Mouse (Mus musculus) cortical plate, adult 2 months (tissue): ENCODE results near the gene Armc5. TPM values are rescaled to one million over a fixed set of nuclear protein-coding genes. Genes with fewer than 3 reads are reported as not detected.

Experiments used
- H3K27ac ChIP-seq: fragments of 200-500 bp; 2 replicates; pipeline ENCODE4 v1.5.1; 2012; ENCODE audit warnings: low read length, control low read depth, inconsistent platforms; ENCODE audit not compliant: insufficient read depth
- H3K4me1 ChIP-seq: fragments of 200-500 bp; 2 replicates; pipeline ENCODE4 v1.6.1; 2011; ENCODE audit warnings: low read length; ENCODE audit not compliant: control insufficient read depth, insufficient read depth
- H3K4me3 ChIP-seq: fragments of 200-500 bp; 2 replicates; pipeline ENCODE4 v1.5.1; 2011; ENCODE audit warnings: mild to moderate bottlenecking, low read length, control low read depth; ENCODE audit not compliant: insufficient read depth
- CTCF ChIP-seq: fragments of 200-500 bp; IDR thresholded peaks from 2 replicates; pipeline ENCODE4 v1.5.1; 2011; ENCODE audit warnings: mild to moderate bottlenecking, control low read depth, low read length; ENCODE audit not compliant: insufficient read depth; ENCODE audit errors: extremely low read depth
- POLR2A ChIP-seq: fragments of 200-500 bp; IDR thresholded peaks from 2 replicates; pipeline ENCODE4 v1.6.1; 2011; ENCODE audit warnings: mild to moderate bottlenecking, low read length, control low read depth; ENCODE audit not compliant: insufficient read depth; ENCODE audit errors: extremely low read depth
- polyA plus RNA-seq: library from polyadenylated mRNA; depleted of rRNA; stranded (reverse); fragments of >200 nt; gene quantifications from 2 replicates; pipeline ENCODE4 v1.2.3, GENCODE M21; 2012; rRNA removed

Armc5 gene
- polyA plus RNA-seq, 1 experiment, result 13.0 TPM

GRCm38 (mm10) chr7:128285060-128285459 lies 47.9 kb downstream of the Armc5 start:
- H3K27ac ChIP-seq, result no peak overlapping the region
- TF ChIP-seq CTCF, result no peak
- no peak for TF ChIP-seq POLR2A
- no peaks in the 10 kb centered on the region for H3K4me1 ChIP-seq

GRCm38 (mm10) chr7:128288923-128289544 lies 51.9 kb downstream of the Armc5 start:
- 0 out of 2 replicates have a peak, but pooled peaks have one; percentile 0 for TF ChIP-seq CTCF
- no peak for TF ChIP-seq POLR2A

More at GRCm38 (mm10) chr7:128285060-128285459, 47.9 kb downstream of the Armc5 start:
- no peak overlapping the region for H3K4me3 ChIP-seq

More at GRCm38 (mm10) chr7:128288923-128289544, 51.9 kb downstream of the Armc5 start:
- no peaks in the 10 kb centered on the region for H3K4me1 ChIP-seq
- no peak overlapping the region for H3K27ac ChIP-seq
- no peak overlapping the region for H3K4me3 ChIP-seq

Other genes with a start within 250 kb of the Armc5 start
- 8.9 and 10.6 TPM in 2 replicates for gene Pycard, start 243.5 kb upstream of the Armc5 start, polyA plus RNA-seq
- gene Trim72, start 233.4 kb upstream of the Armc5 start, polyA plus RNA-seq, result 1.6 and 1.7 TPM in 2 replicates
- 15.2 and 15.4 TPM in 2 replicates for gene Itgam, start 174.7 kb upstream of the Armc5 start, polyA plus RNA-seq
- gene Gm49368, start 174.7 kb upstream of the Armc5 start, polyA plus RNA-seq, result 0.02 and 0.10 TPM in 2 replicates
- 0.21 and 0.23 TPM in 2 replicates for gene Itgax, start 107.8 kb upstream of the Armc5 start, polyA plus RNA-seq
- 0.67 and 0.87 TPM in 2 replicates for gene Itgad, start 83.0 kb upstream of the Armc5 start, polyA plus RNA-seq
- gene Cox6a2, start 31.0 kb upstream of the Armc5 start, polyA plus RNA-seq, result 29.5 and 36.4 TPM in 2 replicates
- 1.9 and 2.4 TPM in 2 replicates for gene 9130023H24Rik, start 689 bp downstream of the Armc5 start, polyA plus RNA-seq
- gene Tgfb1i1, start 9.5 kb downstream of the Armc5 start, polyA plus RNA-seq, result 16.4 and 17.6 TPM in 2 replicates
- gene Slc5a2, start 28.3 kb downstream of the Armc5 start, polyA plus RNA-seq, result not detected in 2 replicates
- 30.9 and 31.8 TPM in 2 replicates for gene BC017158, start 60.8 kb downstream of the Armc5 start, polyA plus RNA-seq
- 69.9 and 71.8 TPM in 2 replicates for gene Rgs10, start 181.4 kb downstream of the Armc5 start, polyA plus RNA-seq
- gene Tial1, start 224.4 kb downstream of the Armc5 start, polyA plus RNA-seq, result 106 and 125 TPM in 2 replicates